Mouse (Mus musculus) limb, embryonic 11.5 days (tissue): Measurements from ENCODE around the gene 4930404N11Rik. TPM values are rescaled to one million over a fixed set of nuclear protein-coding genes. Genes with fewer than 3 reads are reported as not detected.
A peak's percentile ranks its signal among the peaks of the same experiment; 100 is the strongest.

Source experiments
- ATAC-seq: fragments of 200-750 bp; cut with Nextera tagmentation; 2 replicates; pipeline ENCODE4 v1.8.0; 2017; ENCODE audit warnings: low read depth; ENCODE audit not compliant: insufficient number of reproducible peaks, low FRiP score, low TSS enrichment
- DNase-seq: peaks from one replicate; pipeline ENCODE4 v3.0.0-alpha.2; 2015; ENCODE audit warnings: low spot score
- H3K27ac ChIP-seq: fragments of 300-500 bp; sonication (generic); replicated peaks from 2 replicates; pipeline ENCODE4 v1.5.1; 2014; ENCODE audit warnings: low read depth, mild to moderate bottlenecking, low read length
- H3K27me3 ChIP-seq: fragments of 300-500 bp; sonication (generic); 2 replicates; pipeline ENCODE4 v1.6.1; 2014; ENCODE audit warnings: mild to moderate bottlenecking, low read length, mixed read lengths; ENCODE audit not compliant: control insufficient read depth, insufficient read depth
- H3K36me3 ChIP-seq: fragments of 300-500 bp; sonication (generic); 2 replicates; pipeline ENCODE4 v1.6.1; 2014; ENCODE audit warnings: mild to moderate bottlenecking, low read length, moderate library complexity, mixed read lengths; ENCODE audit not compliant: control insufficient read depth, insufficient read depth
- H3K4me1 ChIP-seq: fragments of 300-500 bp; sonication (generic); 2 replicates; pipeline ENCODE4 v1.6.1; 2014; ENCODE audit warnings: low read length, mixed read lengths; ENCODE audit not compliant: control insufficient read depth, insufficient read depth
- H3K4me2 ChIP-seq: fragments of 300-500 bp; sonication (generic); 2 replicates; pipeline ENCODE4 v1.6.1; 2014; ENCODE audit warnings: low read depth, mild to moderate bottlenecking, moderate library complexity; ENCODE audit not compliant: severe bottlenecking
- H3K4me3 ChIP-seq: fragments of 300-500 bp; sonication (generic); 2 replicates; pipeline ENCODE4 v1.5.1; 2014; ENCODE audit warnings: low read depth, low read length
- H3K9ac ChIP-seq: fragments of 300-500 bp; sonication (generic); 2 replicates; pipeline ENCODE4 v1.6.1; 2014; ENCODE audit warnings: mild to moderate bottlenecking, low read length
- H3K9me3 ChIP-seq: fragments of 300-500 bp; sonication (generic); 2 replicates; pipeline ENCODE4 v1.6.1; 2016; ENCODE audit warnings: low read length; ENCODE audit not compliant: control insufficient read depth
- WGBS: fragments of 180-500 bp; shearing (Covaris S2); extraction: QIAGEN DNeasy Blood & Tissue Kit; methylation state at CpG from one replicate; pipeline ENCODE4 v1.1.7; 2014; 5-methylcytosine and 5-hydroxymethylcytosine counted together
- polyA plus RNA-seq: library from polyadenylated mRNA; unstranded; fragments of >200 nt; fragmentation: Nextera tagmentation; extraction: Ambion mirVana; gene quantifications from 2 replicates; pipeline ENCODE4 v1.2.1, GENCODE M21; 2014

Gene 4930404N11Rik
- 0.21 and 0.45 TPM in 2 replicates for polyA plus RNA-seq

GRCm38 (mm10) chr10:81365672-81366476 lies at the start of gene 4930404N11Rik:
Gene 4930404N11Rik, minus strand, starts transcription at chr10:81365816.
- H3K4me2 ChIP-seq = peak within 1 kb of the TSS; percentile 54; the same call in 1 of the 2 replicates
- H3K9ac ChIP-seq = 0 out of 2 replicates have a peak within 1 kb of the TSS, but pooled peaks have one; percentile 4
- peaks cover 17% of the 10 kb centered on the region for H3K4me1 ChIP-seq
- 30% methylated on average over 12 of the region's 12 CpGs for WGBS
- no peak; the same call in 1 of the 2 replicates for ATAC-seq
- no peak for DNase-seq
- no peak within 1 kb of the TSS for H3K27ac ChIP-seq
- no peaks in the 10 kb centered on the region for H3K9me3 ChIP-seq
- peak within 1 kb of the TSS; percentile 28 for H3K4me3 ChIP-seq
- peaks cover 34% of the 10 kb centered on the region for H3K36me3 ChIP-seq
- H3K27me3 ChIP-seq = peaks cover 27% of the 10 kb centered on the region

- ATAC-seq (no peak), DNase-seq (no peak)
- Histone ChIP-seq H3K9me3 (no peaks in the 10 kb centered on the region), H3K27me3 (no peaks in the 10 kb centered on the region), H3K9ac (no peak overlapping the region), H3K36me3 (no peaks in the 10 kb centered on the region), H3K4me3 (no peak overlapping the region), H3K4me2 (no peak overlapping the region), H3K4me1 (peaks cover 50% of the 10 kb centered on the region), H3K27ac (no peak overlapping the region)
- WGBS = 81% methylated on average over 5 of the region's 5 CpGs
Observed at GRCm38 (mm10) chr10:81415146-81415545, 49.5 kb upstream of the 4930404N11Rik start.

- Histone ChIP-seq H3K4me3 (no peak overlapping the region), H3K36me3 (no peaks in the 10 kb centered on the region), H3K4me2 (no peak overlapping the region), H3K27ac (peak overlapping the region; percentile 11), H3K9ac (no peak overlapping the region), H3K9me3 (no peaks in the 10 kb centered on the region), H3K4me1 (peaks cover 53% of the 10 kb centered on the region), H3K27me3 (no peaks in the 10 kb centered on the region)
- ATAC-seq (no peak), DNase-seq (no peak)
Observed at GRCm38 (mm10) chr10:81414682-81415081, 49.1 kb upstream of the 4930404N11Rik start.

- Histone ChIP-seq H3K9ac (peak overlapping the region; percentile 45), H3K4me1 (peaks cover 60% of the 10 kb centered on the region), H3K4me3 (peak overlapping the region; percentile 6; the same call in 1 of the 2 replicates), H3K36me3 (no peaks in the 10 kb centered on the region), H3K27ac (peak overlapping the region; percentile 11; the same call in 1 of the 2 replicates), H3K4me2 (peak overlapping the region; percentile 27), H3K27me3 (no peaks in the 10 kb centered on the region), H3K9me3 (no peaks in the 10 kb centered on the region)
- ATAC-seq (no peak), DNase-seq (peak; percentile 76)
- 29% methylated on average over 26 of the region's 26 CpGs for WGBS
Observed at GRCm38 (mm10) chr10:81413310-81414261, 48.0 kb upstream of the 4930404N11Rik start.

GRCm38 (mm10) chr10:81412586-81413309 lies 47.1 kb upstream of the 4930404N11Rik start:
- Histone ChIP-seq H3K4me1 (peaks cover 65% of the 10 kb centered on the region), H3K27me3 (peaks cover 6% of the 10 kb centered on the region; the same call in 1 of the 2 replicates), H3K4me2 (no peak overlapping the region), H3K9ac (no peak overlapping the region), H3K9me3 (no peaks in the 10 kb centered on the region), H3K4me3 (no peak overlapping the region), H3K27ac (no peak overlapping the region), H3K36me3 (no peaks in the 10 kb centered on the region)
- ATAC-seq (no peak), DNase-seq (no peak)
- WGBS = 79% methylated on average over 16 of the region's 16 CpGs

- 81% methylated on average over 18 of the region's 18 CpGs for WGBS
- peaks cover 6% of the 10 kb centered on the region; the same call in 1 of the 2 replicates for H3K27me3 ChIP-seq
- H3K36me3 ChIP-seq = no peaks in the 10 kb centered on the region
- peaks cover 65% of the 10 kb centered on the region for H3K4me1 ChIP-seq
- DNase-seq (no peak), ATAC-seq (no peak)
- H3K9me3 ChIP-seq = no peaks in the 10 kb centered on the region
- no peak overlapping the region for H3K4me3 ChIP-seq
- no peak overlapping the region for H3K4me2 ChIP-seq
- no peak overlapping the region for H3K9ac ChIP-seq
- peak overlapping the region; percentile 42; the same call in 1 of the 2 replicates for H3K27ac ChIP-seq
Observed at GRCm38 (mm10) chr10:81411471-81412400, 46.1 kb upstream of the 4930404N11Rik start.

- Histone ChIP-seq H3K9ac (no peak overlapping the region), H3K27me3 (peaks cover 7% of the 10 kb centered on the region; the same call in 1 of the 2 replicates), H3K4me1 (peaks cover 67% of the 10 kb centered on the region), H3K4me3 (no peak overlapping the region), H3K36me3 (no peaks in the 10 kb centered on the region), H3K4me2 (no peak overlapping the region), H3K27ac (peak overlapping the region; percentile 42; the same call in 1 of the 2 replicates), H3K9me3 (no peaks in the 10 kb centered on the region)
- DNase-seq (no peak), ATAC-seq (no peak)
- WGBS = 86% methylated on average over 9 of the region's 9 CpGs
Observed at GRCm38 (mm10) chr10:81410981-81411380, 45.4 kb upstream of the 4930404N11Rik start.
